Mouse (Mus musculus): ENCODE measurements around the gene Srxn1. TPM values are rescaled to one million over a fixed set of nuclear protein-coding genes. Genes with fewer than 3 reads are reported as not detected.

The Srxn1 gene
- total and polyA plus RNA-seq, 2 experiments from 2014 or later, result 9.5 to 10.9 TPM

DNA sequence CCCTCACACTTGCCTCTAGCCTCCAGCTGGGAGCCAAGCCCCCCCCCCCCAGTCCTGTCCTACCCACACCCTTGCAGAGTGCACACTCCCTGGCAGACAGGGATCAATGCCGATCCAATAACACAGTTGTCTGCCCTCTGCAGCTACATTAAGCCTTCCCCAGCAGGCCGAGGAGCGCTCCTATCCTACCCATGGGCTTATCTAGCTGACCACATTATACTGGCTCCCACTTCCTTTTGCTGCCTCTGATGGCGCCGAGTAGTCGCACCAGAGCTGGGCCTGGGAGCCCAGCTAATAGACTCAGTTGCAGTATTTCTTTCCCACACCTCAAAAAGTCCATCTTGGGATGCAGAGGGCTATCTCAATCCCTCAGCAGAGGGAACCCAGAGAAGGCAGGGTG lies 19.9 kb upstream of the Srxn1 start:
- Histone ChIP-seq H3K9me3 (replicated peaks; ENCODE audit: control insufficient read depth, low read length) (no peaks in the 10 kb centered on the region), H3K36me3 (replicated peaks; ENCODE audit: control insufficient read depth, insufficient read depth, low read length) (no peaks in the 10 kb centered on the region), H3K4me1 (ENCODE audit: control insufficient read depth, insufficient read depth) (peaks cover 4% of the 10 kb centered on the region; the same call in 1 of the 2 replicates), H3K4me3 (ENCODE audit: low read depth, low read length) (no peak overlapping the region), H3K4me2 (ENCODE audit: low read depth, low read length) (no peak overlapping the region), H3K27ac (ENCODE audit: low read depth) (no peak overlapping the region), H3K27me3 (ENCODE audit: control insufficient read depth, insufficient read depth, low read length) (peaks cover 44% of the 10 kb centered on the region), H3K9ac (replicated peaks; ENCODE audit: low read depth, low read length) (no peak overlapping the region)
- no peak for DNase-seq (ENCODE audit: low spot score)
- no peak for ATAC-seq (ENCODE audit: insufficient read depth, low read depth)
- TF ChIP-seq EP300 (IDR thresholded peaks at IDR 0.05; ENCODE audit: low read depth) (no peak), CTCF (IDR thresholded peaks at IDR 0.05; ENCODE audit: low read depth) (no peak)
- whole genome bisulfite sequencing, result 56% methylated on average over 6 of the region's 6 CpGs

GRCm38 (mm10) chr2:152086451-152086850 lies 18.9 kb upstream of the Srxn1 start:
- H3K27me3 ChIP-seq (ENCODE audit: control insufficient read depth, insufficient read depth, low read length), result peaks cover 46% of the 10 kb centered on the region
- 65% methylated on average over 6 of the region's 6 CpGs for WGBS
- H3K27ac ChIP-seq (ENCODE audit: low read depth), result no peak overlapping the region
- ATAC-seq (ENCODE audit: insufficient read depth, low read depth), result no peak
- no peak overlapping the region for H3K4me3 ChIP-seq (ENCODE audit: low read depth, low read length)
- DNase-seq (ENCODE audit: low spot score), result no peak
- H3K36me3 ChIP-seq (replicated peaks; ENCODE audit: control insufficient read depth, insufficient read depth, low read length), result no peaks in the 10 kb centered on the region
- no peak overlapping the region for H3K9ac ChIP-seq (replicated peaks; ENCODE audit: low read depth, low read length)
- no peak for TF ChIP-seq CTCF (IDR thresholded peaks at IDR 0.05; ENCODE audit: low read depth)
- TF ChIP-seq EP300 (IDR thresholded peaks at IDR 0.05; ENCODE audit: low read depth), result no peak
- H3K9me3 ChIP-seq (replicated peaks; ENCODE audit: control insufficient read depth, low read length), result no peaks in the 10 kb centered on the region
- H3K4me2 ChIP-seq (ENCODE audit: low read depth, low read length), result no peak overlapping the region
- H3K4me1 ChIP-seq (ENCODE audit: control insufficient read depth, insufficient read depth), result peaks cover 4% of the 10 kb centered on the region; the same call in 1 of the 2 replicates

DNA sequence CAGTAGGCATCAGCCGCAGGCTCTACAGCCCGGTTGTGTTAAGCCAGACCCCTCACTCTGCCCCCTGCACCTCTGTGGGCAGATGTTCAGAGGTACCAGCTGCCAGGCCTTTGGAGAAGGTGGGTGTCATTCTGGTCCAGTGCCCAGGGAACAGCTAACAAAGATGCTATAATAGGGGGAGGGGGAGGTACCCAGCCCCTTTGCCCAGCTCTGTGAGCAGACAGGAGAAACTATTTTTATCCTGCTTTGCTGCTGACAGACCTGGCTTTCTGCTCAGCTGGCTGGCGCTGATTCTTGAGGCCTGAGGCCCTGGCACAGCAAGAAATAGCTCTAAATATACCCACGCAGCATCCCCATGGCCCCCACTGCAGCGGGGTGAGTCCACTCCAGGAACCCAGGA lies 18.2 kb upstream of the Srxn1 start:
- ATAC-seq (ENCODE audit: insufficient read depth, low read depth), result peak; percentile 40; the same call in 1 of the 2 replicates
- no peak for TF ChIP-seq CTCF (IDR thresholded peaks at IDR 0.05; ENCODE audit: low read depth)
- TF ChIP-seq EP300 (IDR thresholded peaks at IDR 0.05; ENCODE audit: low read depth), result no peak
- H3K27me3 ChIP-seq (ENCODE audit: control insufficient read depth, insufficient read depth, low read length), result peaks cover 48% of the 10 kb centered on the region

DNA sequence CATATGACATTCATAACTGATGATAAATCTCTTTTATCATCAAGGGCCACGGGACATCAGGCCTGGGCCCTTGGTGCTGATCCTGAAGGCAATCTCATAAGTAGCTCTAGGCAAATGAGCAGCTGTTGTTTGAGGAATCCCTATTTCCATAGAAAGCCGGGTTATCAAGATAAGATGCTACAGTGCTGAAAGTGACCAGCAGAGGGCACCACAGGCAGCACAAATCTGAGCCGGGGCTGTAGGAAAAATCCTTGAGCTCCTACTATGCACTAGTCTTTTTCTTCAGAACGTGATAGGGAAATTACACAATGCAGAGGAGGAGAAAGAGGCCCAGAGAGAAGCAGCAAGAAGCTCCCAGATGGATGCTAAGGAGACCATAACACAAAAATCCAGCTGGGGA lies 16.2 kb upstream of the Srxn1 start:
- Histone ChIP-seq H3K9me3 (replicated peaks; ENCODE audit: control insufficient read depth, low read length) (no peaks in the 10 kb centered on the region), H3K4me3 (ENCODE audit: low read depth, low read length) (no peak overlapping the region), H3K4me1 (ENCODE audit: control insufficient read depth, insufficient read depth) (peaks cover 4% of the 10 kb centered on the region; the same call in 1 of the 2 replicates), H3K36me3 (replicated peaks; ENCODE audit: control insufficient read depth, insufficient read depth, low read length) (no peaks in the 10 kb centered on the region), H3K27ac (ENCODE audit: low read depth) (no peak overlapping the region), H3K9ac (replicated peaks; ENCODE audit: low read depth, low read length) (no peak overlapping the region), H3K27me3 (ENCODE audit: control insufficient read depth, insufficient read depth, low read length) (peaks cover 47% of the 10 kb centered on the region), H3K4me2 (ENCODE audit: low read depth, low read length) (no peak overlapping the region)
- WGBS, result 15% methylated on average over 4 of the region's 4 CpGs
- TF ChIP-seq EP300 (IDR thresholded peaks at IDR 0.05; ENCODE audit: low read depth) (no peak), CTCF (IDR thresholded peaks at IDR 0.05; ENCODE audit: low read depth) (peak; percentile 58)
- no peak for DNase-seq (ENCODE audit: low spot score)
- ATAC-seq (ENCODE audit: insufficient read depth, low read depth), result no peak

More for the DNA sequence above, 18.2 kb upstream of the Srxn1 start:
- Histone ChIP-seq H3K4me3 (ENCODE audit: low read depth, low read length) (no peak overlapping the region), H3K27ac (ENCODE audit: low read depth) (no peak overlapping the region), H3K4me1 (ENCODE audit: control insufficient read depth, insufficient read depth) (peaks cover 4% of the 10 kb centered on the region; the same call in 1 of the 2 replicates), H3K4me2 (ENCODE audit: low read depth, low read length) (no peak overlapping the region), H3K9ac (replicated peaks; ENCODE audit: low read depth, low read length) (no peak overlapping the region), H3K9me3 (replicated peaks; ENCODE audit: control insufficient read depth, low read length) (no peaks in the 10 kb centered on the region), H3K36me3 (replicated peaks; ENCODE audit: control insufficient read depth, insufficient read depth, low read length) (no peaks in the 10 kb centered on the region)
- peak; percentile 30 for DNase-seq (ENCODE audit: low spot score)
- 33% methylated on average over 5 of the region's 5 CpGs for WGBS

DNA sequence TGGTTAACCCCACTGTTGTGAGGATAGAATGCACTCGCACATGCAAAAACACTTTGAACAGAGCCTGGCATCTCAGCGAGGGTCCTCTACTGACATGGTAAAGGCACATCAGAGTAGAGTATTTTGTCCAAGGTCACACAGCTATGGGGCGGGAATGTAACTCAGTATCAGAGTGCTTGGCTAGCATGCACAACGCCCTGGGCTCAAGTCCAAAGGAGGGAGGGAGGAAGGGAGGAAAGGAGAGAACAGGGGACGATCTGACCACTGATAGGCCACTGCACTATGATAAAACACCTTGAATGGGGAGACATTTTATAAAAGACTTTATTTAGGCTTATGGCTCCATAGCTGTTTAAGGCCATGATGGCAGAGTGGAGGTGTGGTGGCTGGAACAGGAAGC lies 15.7 kb upstream of the Srxn1 start:
- WGBS, result 61% methylated on average over 5 of the region's 5 CpGs
- no peaks in the 10 kb centered on the region for H3K9me3 ChIP-seq (replicated peaks; ENCODE audit: control insufficient read depth, low read length)
- H3K36me3 ChIP-seq (replicated peaks; ENCODE audit: control insufficient read depth, insufficient read depth, low read length), result no peaks in the 10 kb centered on the region
- peaks cover 4% of the 10 kb centered on the region; the same call in 1 of the 2 replicates for H3K4me1 ChIP-seq (ENCODE audit: control insufficient read depth, insufficient read depth)
- DNase-seq (ENCODE audit: low spot score), result no peak
- TF ChIP-seq EP300 (IDR thresholded peaks at IDR 0.05; ENCODE audit: low read depth) (no peak), CTCF (IDR thresholded peaks at IDR 0.05; ENCODE audit: low read depth) (no peak)
- no peak for ATAC-seq (ENCODE audit: insufficient read depth, low read depth)
- H3K4me3 ChIP-seq (ENCODE audit: low read depth, low read length), result no peak overlapping the region
- no peak overlapping the region for H3K27ac ChIP-seq (ENCODE audit: low read depth)
- no peak overlapping the region for H3K4me2 ChIP-seq (ENCODE audit: low read depth, low read length)
- H3K27me3 ChIP-seq (ENCODE audit: control insufficient read depth, insufficient read depth, low read length), result peaks cover 47% of the 10 kb centered on the region
- H3K9ac ChIP-seq (replicated peaks; ENCODE audit: low read depth, low read length), result no peak overlapping the region

GRCm38 (mm10) chr2:152090486-152090885 lies 14.8 kb upstream of the Srxn1 start:
- no peak for TF ChIP-seq CTCF (IDR thresholded peaks at IDR 0.05; ENCODE audit: low read depth)
- TF ChIP-seq EP300 (IDR thresholded peaks at IDR 0.05; ENCODE audit: low read depth), result no peak
- peaks cover 48% of the 10 kb centered on the region for H3K27me3 ChIP-seq (ENCODE audit: control insufficient read depth, insufficient read depth, low read length)

More at GRCm38 (mm10) chr2:152090486-152090885, 14.8 kb upstream of the Srxn1 start:
- 77% methylated on average over 5 of the region's 5 CpGs for WGBS
- Histone ChIP-seq H3K27ac (ENCODE audit: low read depth) (no peak overlapping the region), H3K4me2 (ENCODE audit: low read depth, low read length) (no peak overlapping the region), H3K36me3 (replicated peaks; ENCODE audit: control insufficient read depth, insufficient read depth, low read length) (no peaks in the 10 kb centered on the region), H3K9me3 (replicated peaks; ENCODE audit: control insufficient read depth, low read length) (no peaks in the 10 kb centered on the region), H3K9ac (replicated peaks; ENCODE audit: low read depth, low read length) (no peak overlapping the region), H3K4me1 (ENCODE audit: control insufficient read depth, insufficient read depth) (peaks cover 7% of the 10 kb centered on the region; the same call in 1 of the 2 replicates), H3K4me3 (ENCODE audit: low read depth, low read length) (no peak overlapping the region)
- no peak for DNase-seq (ENCODE audit: low spot score)
- ATAC-seq (ENCODE audit: insufficient read depth, low read depth), result no peak
